Mouse (Mus musculus) embryonic facial prominence, embryonic 12.5 days (tissue): ENCODE results near the gene Mrto4. TPM values are rescaled to one million over a fixed set of nuclear protein-coding genes. Genes with fewer than 3 reads are reported as not detected.
A peak's percentile ranks its signal among the peaks of the same experiment; 100 is the strongest.

ENCODE experiments used
- ATAC-seq: fragments of 200-750 bp; cut with Nextera tagmentation; 2 replicates; pipeline ENCODE4 v1.8.0; 2017; ENCODE audit not compliant: insufficient number of reproducible peaks, insufficient read depth, low FRiP score, low TSS enrichment
- H3K27ac ChIP-seq: fragments of 300-500 bp; sonication (generic); 2 replicates; pipeline ENCODE4 v1.5.1; 2016; ENCODE audit warnings: mild to moderate bottlenecking
- H3K27me3 ChIP-seq: fragments of 300-500 bp; sonication (generic); 2 replicates; pipeline ENCODE4 v1.6.1; 2016; ENCODE audit warnings: mild to moderate bottlenecking, moderate library complexity
- H3K36me3 ChIP-seq: fragments of 300-500 bp; sonication (generic); 2 replicates; pipeline ENCODE4 v1.6.1; 2016; ENCODE audit warnings: mild to moderate bottlenecking
- H3K4me1 ChIP-seq: fragments of 300-500 bp; sonication (generic); 2 replicates; pipeline ENCODE4 v1.6.1; 2016
- H3K4me2 ChIP-seq: fragments of 300-500 bp; sonication (generic); replicated peaks from 2 replicates; pipeline ENCODE4 v1.6.1; 2016; ENCODE audit warnings: mild to moderate bottlenecking, moderate library complexity
- H3K4me3 ChIP-seq: fragments of 300-500 bp; sonication (generic); 2 replicates; pipeline ENCODE4 v1.5.1; 2016; ENCODE audit warnings: mild to moderate bottlenecking
- H3K9ac ChIP-seq: fragments of 300-500 bp; sonication (generic); 2 replicates; pipeline ENCODE4 v1.6.1; 2016; ENCODE audit warnings: mild to moderate bottlenecking, moderate library complexity
- H3K9me3 ChIP-seq: fragments of 300-500 bp; sonication (generic); 2 replicates; pipeline ENCODE4 v1.6.1; 2016; ENCODE audit warnings: mild to moderate bottlenecking, moderate library complexity
- WGBS: fragments of 180-500 bp; shearing (Covaris S2); methylation state at CpG from one replicate; pipeline ENCODE4 v1.1.7; 2016; 5-methylcytosine and 5-hydroxymethylcytosine counted together
- microRNA-seq: library from miRNA; unstranded; fragments of <30 nt; microRNA quantifications from one replicate; pipeline ENCODE4, GENCODE M21; 2017
- polyA plus RNA-seq: library from polyadenylated mRNA; unstranded; fragments of >200 nt; fragmentation: Nextera tagmentation; extraction: Ambion mirVana; gene quantifications from 2 replicates; pipeline ENCODE4 v1.2.1, GENCODE M21; 2016

Mrto4 gene
- polyA plus RNA-seq, 1 experiment from 2014 or later = 125 TPM

- peak overlapping the region; percentile 89 for H3K4me2 ChIP-seq
- peaks cover 29% of the 10 kb centered on the region for H3K36me3 ChIP-seq
- H3K27ac ChIP-seq = no peak overlapping the region
- WGBS = 19% methylated on average over 6 of the region's 6 CpGs
- H3K9me3 ChIP-seq = no peaks in the 10 kb centered on the region
- H3K27me3 ChIP-seq = no peaks in the 10 kb centered on the region
- ATAC-seq = no peak
- H3K4me1 ChIP-seq = peaks cover 16% of the 10 kb centered on the region; the same call in 1 of the 2 replicates
- H3K9ac ChIP-seq = peak overlapping the region; percentile 90
- peak overlapping the region; percentile 88 for H3K4me3 ChIP-seq
These were observed 42.7 kb downstream of the Mrto4 start for GRCm38 (mm10) chr4:139309651-139310050.

GRCm38 (mm10) chr4:139307916-139308315 is 44.5 kb downstream of the Mrto4 start:
- WGBS = 82% methylated on average over 5 of the region's 5 CpGs
- H3K4me2 ChIP-seq = no peak overlapping the region
- H3K27ac ChIP-seq = no peak overlapping the region
- H3K36me3 ChIP-seq = peaks cover 19% of the 10 kb centered on the region
- peaks cover 16% of the 10 kb centered on the region; the same call in 1 of the 2 replicates for H3K4me1 ChIP-seq
- H3K9ac ChIP-seq = no peak overlapping the region
- ATAC-seq = no peak
- no peaks in the 10 kb centered on the region for H3K27me3 ChIP-seq
- no peaks in the 10 kb centered on the region for H3K9me3 ChIP-seq
- H3K4me3 ChIP-seq = no peak overlapping the region

GRCm38 (mm10) chr4:139305521-139305920 is 46.9 kb downstream of the Mrto4 start:
- H3K9me3 ChIP-seq = no peaks in the 10 kb centered on the region
- H3K4me1 ChIP-seq = peaks cover 9% of the 10 kb centered on the region; the same call in 1 of the 2 replicates
- H3K4me3 ChIP-seq = no peak overlapping the region
- no peak overlapping the region for H3K9ac ChIP-seq
- WGBS = 96% methylated on average over 3 of the region's 3 CpGs
- no peak for ATAC-seq
- no peak overlapping the region for H3K4me2 ChIP-seq
- peaks cover 41% of the 10 kb centered on the region for H3K36me3 ChIP-seq
- no peak overlapping the region for H3K27ac ChIP-seq
- no peaks in the 10 kb centered on the region for H3K27me3 ChIP-seq

GRCm38 (mm10) chr4:139302241-139302640 is 50.1 kb downstream of the Mrto4 start:
- Histone ChIP-seq H3K4me2 (no peak overlapping the region), H3K4me1 (no peaks in the 10 kb centered on the region), H3K27me3 (no peaks in the 10 kb centered on the region), H3K27ac (no peak overlapping the region), H3K9ac (no peak overlapping the region), H3K36me3 (peaks cover 63% of the 10 kb centered on the region), H3K9me3 (no peaks in the 10 kb centered on the region), H3K4me3 (no peak overlapping the region)
- no peak for ATAC-seq
- 53% methylated on average over 5 of the region's 5 CpGs for WGBS

GRCm38 (mm10) chr4:139301780-139302179 is 50.6 kb downstream of the Mrto4 start:
- 90% methylated on average over 8 of the region's 8 CpGs for WGBS
- no peak overlapping the region for H3K4me3 ChIP-seq
- no peak overlapping the region for H3K9ac ChIP-seq
- H3K9me3 ChIP-seq = no peaks in the 10 kb centered on the region
- H3K27ac ChIP-seq = no peak overlapping the region
- 0 out of 2 replicates have a peak, but pooled peaks cover 3% of the 10 kb centered on the region for H3K4me1 ChIP-seq
- H3K36me3 ChIP-seq = peaks cover 63% of the 10 kb centered on the region
- no peak overlapping the region for H3K4me2 ChIP-seq
- no peaks in the 10 kb centered on the region for H3K27me3 ChIP-seq
- no peak for ATAC-seq

- 86% methylated on average over 12 of the region's 12 CpGs for WGBS
- Histone ChIP-seq H3K9me3 (no peaks in the 10 kb centered on the region), H3K4me1 (0 out of 2 replicates have a peak, but pooled peaks cover 8% of the 10 kb centered on the region), H3K9ac (no peak overlapping the region), H3K4me3 (no peak overlapping the region), H3K27ac (no peak overlapping the region), H3K36me3 (peaks cover 44% of the 10 kb centered on the region; the same call in 1 of the 2 replicates), H3K4me2 (no peak overlapping the region), H3K27me3 (no peaks in the 10 kb centered on the region)
- no peak for ATAC-seq
These were observed 53.6 kb downstream of the Mrto4 start for GRCm38 (mm10) chr4:139298671-139299366.

- WGBS = 88% methylated on average over 4 of the region's 4 CpGs
These were observed 54.8 kb downstream of the Mrto4 start for GRCm38 (mm10) chr4:139297566-139297965.

More at GRCm38 (mm10) chr4:139297566-139297965, 54.8 kb downstream of the Mrto4 start:
- H3K36me3 ChIP-seq = peaks cover 41% of the 10 kb centered on the region; the same call in 1 of the 2 replicates
- no peak overlapping the region for H3K9ac ChIP-seq
- H3K4me2 ChIP-seq = no peak overlapping the region
- H3K9me3 ChIP-seq = no peaks in the 10 kb centered on the region
- no peak overlapping the region for H3K27ac ChIP-seq
- ATAC-seq = no peak
- 0 out of 2 replicates have a peak, but pooled peaks cover 8% of the 10 kb centered on the region for H3K4me1 ChIP-seq
- no peak overlapping the region for H3K4me3 ChIP-seq
- H3K27me3 ChIP-seq = no peaks in the 10 kb centered on the region

Small RNA genes lying within 50 kb of the gene (microRNA-seq; reads per million reads assigned to microRNA genes)
- gene Gm24245 (4.5 reads per million, percentile 19 among the genes with 10 or more reads in this experiment), gene Gm25732 (1.5 reads per million)

Other genes with a start within 250 kb of the Mrto4 start
- 505 and 512 TPM in 2 replicates for gene Minos1, start 221.5 kb downstream of the Mrto4 start, polyA plus RNA-seq
- 415 TPM in 2 replicates for gene Capzb, start 159.7 kb downstream of the Mrto4 start, polyA plus RNA-seq
- gene Pqlc2, start 41.9 kb downstream of the Mrto4 start, polyA plus RNA-seq = 15.0 and 17.0 TPM in 2 replicates
- 134 TPM in 2 replicates for gene Akr7a5, start 41.8 kb downstream of the Mrto4 start, polyA plus RNA-seq
- 32.1 and 33.6 TPM in 2 replicates for gene Emc1, start within 50 bp of the Mrto4 start, polyA plus RNA-seq
- gene Ubr4, start within 50 bp of the Mrto4 start, polyA plus RNA-seq = 70.8 and 74.0 TPM in 2 replicates
- 6.1 and 6.4 TPM in 2 replicates for gene Iffo2, start 178.0 kb upstream of the Mrto4 start, polyA plus RNA-seq